Mouse (Mus musculus) left cerebral cortex, postnatal 36 days (tissue): ENCODE results near the gene Gm20458. TPM values are rescaled to one million over a fixed set of nuclear protein-coding genes. Genes with fewer than 3 reads are reported as not detected.
A peak's percentile ranks its signal among the peaks of the same experiment; 100 is the strongest.

ENCODE experiments used
- DNase-seq, 2 experiments: peaks; one replicate each; pipeline ENCODE4 v3.0.0; 2021 to 2022; ENCODE audit warnings: low spot score in 2 of 2, mixed read lengths in 1 of 2
- intact Hi-C: fragments of 180-260 bp; cut with DNase I; formaldehyde crosslinking; loops from one replicate; pipeline ENCODE4 v1.15.1; 2025
- total RNA-seq, 2 experiments: library from RNA; stranded (reverse); gene quantifications; 2 replicates each; pipeline ENCODE4 v1.2.3; 2021

Gm20458 gene
- total RNA-seq, 2 experiments from 2014 or later: 8.1 to 14.9 TPM

DNA sequence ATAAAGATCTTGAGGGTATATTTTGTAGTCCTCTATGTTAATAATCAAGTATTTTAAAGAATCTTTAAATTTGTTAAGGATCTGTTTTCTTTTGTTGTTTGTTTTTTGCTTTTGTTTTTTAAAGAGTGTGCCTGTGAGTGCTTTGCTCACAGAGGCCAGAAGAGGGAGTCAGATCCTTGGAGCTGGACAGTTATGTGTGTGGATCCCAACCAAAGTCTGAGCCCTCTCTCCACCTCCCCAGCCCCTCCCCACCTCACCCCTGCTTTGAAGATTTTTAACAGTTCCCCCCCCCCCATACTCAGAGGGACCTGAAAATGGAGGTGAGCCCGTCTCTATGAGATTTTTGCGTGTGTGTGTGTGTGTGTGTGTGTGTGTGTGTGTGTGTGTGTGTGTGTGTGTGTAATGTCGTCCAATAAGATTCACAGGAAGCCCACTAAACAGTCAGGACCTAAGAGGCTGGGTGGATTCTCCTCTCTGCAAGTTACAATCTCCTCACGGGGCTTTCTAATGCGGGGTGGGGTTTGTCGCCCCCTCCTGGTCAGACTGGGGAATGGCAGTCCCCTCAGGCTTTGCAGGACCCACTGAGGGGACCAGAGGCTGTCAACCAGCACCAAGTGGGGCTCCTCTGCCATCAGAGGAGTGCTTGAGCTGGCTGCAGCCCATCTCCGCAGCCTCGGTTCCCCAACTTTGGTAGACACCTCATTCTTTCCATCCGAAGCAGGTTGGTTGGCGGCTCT is 56.9 kb downstream of the Gm20458 start:
- intact Hi-C loops: loop anchor here (5.0 to 10.0 kb wide), 2 partner anchors 55 to 103 kb away; partner anchors contain the start of gene Gm20458

DNA sequence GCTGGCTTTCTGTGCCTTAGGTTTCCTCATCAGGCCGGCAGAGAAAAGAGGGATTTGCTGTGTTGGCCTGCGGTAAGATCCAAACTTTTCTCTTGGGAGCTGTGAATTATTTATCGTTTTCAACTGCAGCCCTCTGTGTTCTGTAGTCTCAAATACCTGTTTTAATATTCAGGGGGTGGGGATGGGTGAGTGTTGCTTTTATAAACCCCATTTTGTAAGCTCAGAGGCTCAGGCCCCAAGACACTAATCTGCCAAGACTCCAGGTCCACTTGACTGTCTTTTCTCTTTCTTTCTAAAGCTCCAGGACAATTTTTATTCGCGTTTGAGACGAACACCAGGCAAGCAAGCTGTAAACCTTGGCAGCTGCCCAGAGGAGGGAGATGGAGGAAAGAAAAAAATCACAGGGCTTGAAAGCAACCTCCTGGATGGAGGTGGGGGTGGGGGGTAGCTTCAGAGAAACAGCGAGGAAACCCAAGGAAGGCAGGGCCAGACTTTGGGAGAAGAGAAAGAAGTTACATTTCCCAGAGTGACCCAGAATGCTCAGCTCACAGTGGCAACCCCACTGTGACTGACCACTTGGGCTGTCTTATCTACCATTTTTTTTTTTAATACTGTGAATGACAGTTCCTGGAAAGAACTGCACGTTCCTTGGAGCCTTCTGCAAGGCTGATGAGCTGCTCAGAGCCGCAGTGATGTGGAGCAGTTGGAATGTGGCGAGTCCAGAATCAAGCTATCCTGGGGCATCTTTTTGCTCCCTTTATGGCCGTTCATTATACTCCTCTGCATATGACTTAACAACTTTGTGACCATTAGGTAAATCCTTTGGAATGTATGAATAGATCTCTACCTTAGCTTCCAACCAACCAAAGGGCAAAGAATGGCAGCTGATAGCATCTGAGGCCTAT is 57.8 kb downstream of the Gm20458 start:
- intact Hi-C loops: loop anchor here (5.0 to 10.0 kb wide), 2 partner anchors 56 to 104 kb away; partner anchors contain the start of gene Gm20458
- no peak for DNase-seq

More for the DNA sequence above, 56.9 kb downstream of the Gm20458 start:
- peak in 1 of 2 experiments; percentile 46 for DNase-seq

- intact Hi-C loops: loop anchor here (5.0 to 10.0 kb wide), 2 partner anchors 57 to 104 kb away; partner anchors contain the start of gene Gm20458
- DNase-seq: no peak
Observed at GRCm38 (mm10) chr2:164519171-164519526, 58.4 kb downstream of the Gm20458 start.

DNA sequence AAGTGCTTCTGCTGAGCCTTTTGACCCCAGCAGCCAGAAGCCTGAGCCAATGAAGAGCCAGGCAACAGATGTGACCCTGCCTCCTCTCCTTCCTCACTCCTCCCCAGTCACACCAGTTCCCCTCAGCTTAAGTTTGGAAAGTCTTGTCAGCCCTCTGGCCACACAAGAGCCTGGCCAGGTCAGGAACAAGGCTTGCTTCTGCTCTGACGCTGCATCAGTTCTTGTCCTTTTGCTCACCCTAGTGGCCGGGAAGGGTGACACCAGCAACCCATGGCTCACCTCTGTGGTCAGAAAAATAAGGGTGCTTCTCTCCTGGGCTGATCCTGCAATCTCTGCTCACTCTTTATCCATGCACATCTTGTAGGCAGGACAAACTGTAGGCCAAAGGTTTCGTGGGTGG is 60.0 kb downstream of the Gm20458 start:
- DNase-seq: no peak
- intact Hi-C loops: no loop called here

DNA sequence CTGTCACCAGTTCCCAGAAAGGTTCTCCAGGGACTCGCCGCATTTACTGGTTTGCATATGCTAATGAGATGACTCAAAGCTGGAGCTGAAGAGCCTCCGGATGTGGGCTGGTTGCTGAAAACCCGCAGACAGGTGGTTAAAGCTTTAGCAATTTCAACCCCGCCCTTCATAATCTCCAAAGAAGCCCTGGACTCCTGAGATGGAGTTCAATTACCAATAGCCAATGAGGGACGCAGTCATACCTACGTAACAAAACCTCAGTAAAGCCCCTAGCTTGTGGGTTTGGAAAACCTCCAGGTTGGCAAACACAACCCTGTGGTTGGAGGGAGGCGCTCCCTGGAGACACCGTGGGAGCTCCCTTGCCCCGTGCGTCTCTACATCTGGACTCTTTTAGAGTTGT is 61.1 kb downstream of the Gm20458 start:
- intact Hi-C loops: no loop called here
- no peak for DNase-seq

- intact Hi-C loops: no loop called here
- no peak for DNase-seq
Observed at GRCm38 (mm10) chr2:164522280-164522679, 61.5 kb downstream of the Gm20458 start.

- DNase-seq: no peak
- intact Hi-C loops: no loop called here
Observed at GRCm38 (mm10) chr2:164523301-164523773, 62.6 kb downstream of the Gm20458 start.

DNA sequence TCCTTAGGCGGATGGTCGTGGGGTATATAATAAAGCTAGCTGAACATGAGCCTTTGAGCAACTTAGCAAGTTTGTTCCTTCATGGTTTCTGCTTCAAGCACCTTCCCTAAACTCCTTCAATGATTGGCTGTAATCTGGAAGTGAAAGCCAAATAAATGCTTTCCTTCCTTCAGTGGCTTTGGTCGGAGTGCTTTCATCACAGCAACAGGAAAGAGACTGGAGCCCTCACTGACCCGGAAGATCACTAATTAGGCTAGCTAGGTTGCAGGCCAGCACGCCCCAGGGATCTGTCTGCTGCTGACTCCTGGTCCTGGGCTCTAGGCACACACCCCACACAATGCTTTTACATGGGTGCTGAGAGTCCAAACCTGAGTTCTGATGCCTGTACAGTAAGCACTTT is 67.8 kb downstream of the Gm20458 start:
- intact Hi-C loops: no loop called here
- no peak for DNase-seq

- peak; percentile 67 to 73 for DNase-seq
- intact Hi-C loops: loop anchor here (5.0 kb wide), 2 partner anchors 64 to 114 kb away; no protein-coding TSS in a partner anchor
Observed at GRCm38 (mm10) chr2:164531169-164531568, 70.4 kb downstream of the Gm20458 start.

GRCm38 (mm10) chr2:164534315-164534714 is 73.5 kb downstream of the Gm20458 start:
- DNase-seq: no peak
- intact Hi-C loops: loop anchor here (5.0 kb wide), 2 partner anchors 67 to 117 kb away; no protein-coding TSS in a partner anchor

- intact Hi-C loops: no loop called here
- DNase-seq: no peak
Observed at GRCm38 (mm10) chr2:164537003-164537402, 76.2 kb downstream of the Gm20458 start.

Other genes starting within 250 kb of the Gm20458 start
- gene Wfdc15b, start 239.3 kb upstream of the Gm20458 start, total RNA-seq: not detected
- not detected for gene Svs2, start 222.5 kb upstream of the Gm20458 start, total RNA-seq
- not detected for gene Svs3b, start 204.3 kb upstream of the Gm20458 start, total RNA-seq
- gene Svs4, start 182.5 kb upstream of the Gm20458 start, total RNA-seq: not detected
- gene Svs3a, start 171.7 kb upstream of the Gm20458 start, total RNA-seq: not detected
- gene Svs6, start 144.2 kb upstream of the Gm20458 start, total RNA-seq: not detected
- not detected for gene Svs5, start 128.2 kb upstream of the Gm20458 start, total RNA-seq
- 1 to 10 TPM; 1.0 to 1.5 TPM for gene Slpi, start 71.9 kb upstream of the Gm20458 start, total RNA-seq
- gene Rbpjl, start 57.8 kb upstream of the Gm20458 start, total RNA-seq: under 1 TPM; 0.30 to 0.34 TPM
- gene Matn4, start 55.8 kb upstream of the Gm20458 start, total RNA-seq: 10 to 100 TPM; 11.4 to 13.0 TPM
- 10 to 100 TPM; 98.5 TPM for gene Sdc4, start 17.1 kb upstream of the Gm20458 start, total RNA-seq
- 10 to 100 TPM; 34.7 to 40.4 TPM for gene Sys1, start 4.0 kb upstream of the Gm20458 start, total RNA-seq
- gene Trp53tg5, start 12.8 kb downstream of the Gm20458 start, total RNA-seq: not detected
- 100 to 1,000 TPM; 112 to 126 TPM for gene Dbndd2, start 25.1 kb downstream of the Gm20458 start, total RNA-seq
- gene Pigt, start 36.6 kb downstream of the Gm20458 start, total RNA-seq: 10 to 100 TPM; 88.7 to 98.5 TPM
- not detected for gene Wfdc2, start 101.4 kb downstream of the Gm20458 start, total RNA-seq
- not detected for gene Spint3, start 112.5 kb downstream of the Gm20458 start, total RNA-seq
- gene Wfdc6a, start 124.5 kb downstream of the Gm20458 start, total RNA-seq: not detected
- not detected for gene Eppin, start 132.6 kb downstream of the Gm20458 start, total RNA-seq
- gene Wfdc6b, start 152.6 kb downstream of the Gm20458 start, total RNA-seq: not detected
- gene Wfdc8, start 152.7 kb downstream of the Gm20458 start, total RNA-seq: not detected
- gene Wfdc16, start 177.8 kb downstream of the Gm20458 start, total RNA-seq: not detected
- not detected for gene Wfdc10, start 195.1 kb downstream of the Gm20458 start, total RNA-seq
- gene Wfdc9, start 195.6 kb downstream of the Gm20458 start, total RNA-seq: not detected
- gene Wfdc11, start 213.1 kb downstream of the Gm20458 start, total RNA-seq: not detected
- gene Wfdc13, start 224.1 kb downstream of the Gm20458 start, total RNA-seq: not detected
- not detected for gene Spint4, start 237.5 kb downstream of the Gm20458 start, total RNA-seq